Mouse (Mus musculus) heart, embryonic 15.5 days (tissue): ENCODE measurements around the gene Olfr485. TPM values are rescaled to one million over a fixed set of nuclear protein-coding genes. Genes with fewer than 3 reads are reported as not detected.

ENCODE experiments used
- polyA plus RNA-seq: library from polyadenylated mRNA; unstranded; fragments of >200 nt; fragmentation: Nextera tagmentation; extraction: Ambion mirVana; gene quantifications from 2 replicates; pipeline ENCODE4 v1.2.1, GENCODE M21; 2015

The Olfr485 gene
- polyA plus RNA-seq, 1 experiment from 2014 or later: not detected

Other genes starting within 250 kb of the Olfr485 start
- not detected in 2 replicates for gene Olfr473, start 229.4 kb downstream of the Olfr485 start, polyA plus RNA-seq
- not detected in 2 replicates for gene Olfr474, start 205.2 kb downstream of the Olfr485 start, polyA plus RNA-seq
- gene Olfr476, start 195.1 kb downstream of the Olfr485 start, polyA plus RNA-seq: not detected in 2 replicates
- gene Olfr477, start 173.2 kb downstream of the Olfr485 start, polyA plus RNA-seq: not detected in 2 replicates
- not detected in 2 replicates for gene Olfr478, start 125.9 kb downstream of the Olfr485 start, polyA plus RNA-seq
- gene Olfr479, start 109.2 kb downstream of the Olfr485 start, polyA plus RNA-seq: not detected in 2 replicates
- gene Olfr480, start 92.5 kb downstream of the Olfr485 start, polyA plus RNA-seq: not detected in 2 replicates
- not detected in 2 replicates for gene Olfr481, start 80.0 kb downstream of the Olfr485 start, polyA plus RNA-seq
- gene Olfr482, start 62.3 kb downstream of the Olfr485 start, polyA plus RNA-seq: 0.08 TPM in 1 of 2 replicates, not detected in the other
- not detected in 2 replicates for gene Olfr483, start 59.0 kb downstream of the Olfr485 start, polyA plus RNA-seq
- not detected in 2 replicates for gene Olfr484, start 32.4 kb downstream of the Olfr485 start, polyA plus RNA-seq
- not detected in 2 replicates for gene Olfr486, start 12.9 kb upstream of the Olfr485 start, polyA plus RNA-seq
- gene Olfr487, start 54.8 kb upstream of the Olfr485 start, polyA plus RNA-seq: not detected in 2 replicates
- not detected in 2 replicates for gene Olfr488, start 98.5 kb upstream of the Olfr485 start, polyA plus RNA-seq
- gene Olfr490, start 129.1 kb upstream of the Olfr485 start, polyA plus RNA-seq: not detected in 2 replicates
- gene Olfr491, start 153.6 kb upstream of the Olfr485 start, polyA plus RNA-seq: not detected in 2 replicates
- gene Olfr492, start 163.8 kb upstream of the Olfr485 start, polyA plus RNA-seq: not detected in 2 replicates
- gene Olfr493, start 187.1 kb upstream of the Olfr485 start, polyA plus RNA-seq: not detected in 2 replicates
- gene Olfr494, start 205.5 kb upstream of the Olfr485 start, polyA plus RNA-seq: not detected in 2 replicates
- not detected in 2 replicates for gene Olfr495, start 233.3 kb upstream of the Olfr485 start, polyA plus RNA-seq